Mouse (Mus musculus) CH12.LX (cell line): Measurements from ENCODE around the gene Kpna2.

Experiments used
- CTCF ChIP-seq, 2 experiments: IDR thresholded peaks in 1 of 2; conservative IDR thresholded peaks in 1 of 2; 2 replicates each; pipeline ENCODE4 v1.5.1; 2011 to 2012; ENCODE audit warnings: low read depth in 2 of 2, low read length in 2 of 2, improper control_type of control experiment in 1 of 2, inconsistent platforms in 1 of 2, mild to moderate bottlenecking in 1 of 2, moderate library complexity in 1 of 2
- MEF2A ChIP-seq: IDR thresholded peaks from 2 replicates; pipeline ENCODE4 v1.6.1; 2014; ENCODE audit warnings: low read depth, mild to moderate bottlenecking, inconsistent platforms, low read length, improper control_type of control experiment, borderline replicate concordance
- POLR2A ChIP-seq: IDR thresholded peaks from 2 replicates; pipeline ENCODE4 v1.6.1; 2011; ENCODE audit warnings: low read depth, mild to moderate bottlenecking, improper control_type of control experiment, low read length
- RCOR1 ChIP-seq: conservative IDR thresholded peaks from 2 replicates; pipeline ENCODE4 v1.6.1; 2012; ENCODE audit warnings: low read depth, mild to moderate bottlenecking, inconsistent platforms, low read length, improper control_type of control experiment
- USF1 ChIP-seq: IDR thresholded peaks from 2 replicates; pipeline ENCODE4 v1.6.1; 2014; ENCODE audit warnings: low read depth, mild to moderate bottlenecking, inconsistent platforms, low read length, improper control_type of control experiment

DNA sequence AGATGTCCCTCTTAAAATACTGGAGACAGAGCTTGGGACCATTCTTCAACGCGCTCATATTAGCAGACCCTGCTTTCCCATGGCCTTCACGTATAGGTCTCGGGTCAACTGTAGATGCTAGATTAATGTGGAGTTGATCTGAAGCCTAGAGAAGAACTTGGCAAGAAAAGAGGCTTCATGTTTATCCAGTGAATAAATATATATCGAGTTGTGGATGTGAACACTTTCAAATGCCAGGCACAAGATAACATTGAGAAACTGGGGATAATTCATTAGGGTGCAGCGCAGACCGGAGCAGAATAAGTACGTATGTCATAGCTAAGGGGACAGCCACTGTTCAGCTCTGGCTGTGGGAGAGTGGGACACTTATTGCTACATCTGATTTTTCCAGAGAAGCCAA, 29.5 kb downstream of the Kpna2 start:
- no peak for TF ChIP-seq MEF2A
- TF ChIP-seq USF1: no peak
- TF ChIP-seq CTCF (conservative IDR thresholded peaks at IDR 0.05 in 1 of 2, IDR thresholded peaks at IDR 0.05 in 1 of 2; ENCODE audit: low read depth in 2 of 2, low read length in 2 of 2): no peak
- TF ChIP-seq POLR2A: no peak
- no peak for TF ChIP-seq RCOR1
